Mouse (Mus musculus): ENCODE data around the gene Sc5d. TPM values are rescaled to one million over a fixed set of nuclear protein-coding genes. Genes with fewer than 3 reads are reported as not detected.

The Sc5d gene
- polyA plus RNA-seq, 1 experiment from 2014 or later, result 60.7 TPM

DNA sequence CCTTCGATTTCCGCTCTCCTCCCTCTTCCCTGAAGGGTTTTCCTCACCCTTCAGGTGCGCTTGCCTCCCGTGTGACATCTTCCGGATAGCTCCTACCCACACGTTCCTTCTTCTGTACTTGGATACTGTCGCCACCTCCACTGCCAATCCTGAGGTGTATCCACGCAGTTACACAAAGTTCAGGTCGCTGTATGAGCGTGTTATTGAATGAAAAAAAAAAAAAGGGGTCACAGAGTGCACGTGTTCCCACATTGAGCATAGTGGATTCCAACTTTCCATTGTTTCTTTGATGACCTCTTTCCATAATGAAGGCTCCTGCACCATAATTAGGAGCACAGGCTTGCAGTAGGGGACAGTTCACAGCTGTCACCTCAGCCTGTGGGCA is 11.7 kb upstream of the Sc5d start:
- Histone ChIP-seq H3K36me3 (no peaks in the 10 kb centered on the region), H3K9ac (replicated peaks) (no peak overlapping the region), H3K9me3 (no peaks in the 10 kb centered on the region), H3K4me1 (replicated peaks) (no peaks in the 10 kb centered on the region), H3K27ac (no peak overlapping the region), H3K4me3 (replicated peaks) (no peak overlapping the region), H3K27me3 (no peaks in the 10 kb centered on the region), H3K4me2 (replicated peaks) (no peak overlapping the region)
- 70% methylated on average over 11 of the region's 11 CpGs for WGBS
- ATAC-seq, result no peak

DNA sequence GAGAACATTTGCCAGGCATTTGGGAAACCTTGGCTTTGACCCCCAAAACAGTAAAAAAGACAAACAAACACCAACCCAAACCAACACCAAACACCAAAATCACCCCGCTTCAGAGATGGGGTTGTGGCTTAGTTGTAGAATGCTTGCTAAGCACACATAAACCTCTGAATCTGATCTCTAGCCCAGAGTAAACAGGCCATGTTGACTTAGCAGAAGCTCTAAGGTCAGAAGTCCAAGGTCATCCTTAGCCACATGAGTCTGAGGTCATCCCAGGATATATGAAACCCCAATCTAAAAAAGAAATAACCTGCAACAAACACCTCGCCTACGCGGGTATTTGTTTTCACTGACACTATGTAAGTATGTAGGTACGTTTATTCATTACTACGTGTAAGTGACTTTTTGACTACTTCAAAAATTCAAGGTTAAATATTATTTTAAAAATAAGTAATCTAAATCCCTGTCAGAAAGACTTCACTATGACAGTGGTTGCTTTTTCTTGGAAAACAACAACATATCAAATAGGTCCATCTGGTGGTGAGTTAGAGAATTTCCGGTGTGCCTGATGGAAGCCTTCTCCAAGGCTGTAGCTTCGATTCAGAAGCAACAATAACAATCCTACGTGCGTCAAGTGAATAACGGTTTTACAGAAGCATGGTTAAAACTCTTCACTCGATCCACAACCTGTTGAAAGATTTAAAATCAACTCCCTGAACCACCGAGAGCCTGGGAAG is 11.1 kb upstream of the Sc5d start:
- 62% methylated on average over 13 of the region's 13 CpGs for WGBS
- Histone ChIP-seq H3K27ac (no peak overlapping the region), H3K4me1 (replicated peaks) (no peaks in the 10 kb centered on the region), H3K9ac (replicated peaks) (no peak overlapping the region), H3K27me3 (no peaks in the 10 kb centered on the region), H3K4me3 (replicated peaks) (no peak overlapping the region), H3K9me3 (no peaks in the 10 kb centered on the region), H3K4me2 (replicated peaks) (no peak overlapping the region), H3K36me3 (no peaks in the 10 kb centered on the region)
- no peak for ATAC-seq

DNA sequence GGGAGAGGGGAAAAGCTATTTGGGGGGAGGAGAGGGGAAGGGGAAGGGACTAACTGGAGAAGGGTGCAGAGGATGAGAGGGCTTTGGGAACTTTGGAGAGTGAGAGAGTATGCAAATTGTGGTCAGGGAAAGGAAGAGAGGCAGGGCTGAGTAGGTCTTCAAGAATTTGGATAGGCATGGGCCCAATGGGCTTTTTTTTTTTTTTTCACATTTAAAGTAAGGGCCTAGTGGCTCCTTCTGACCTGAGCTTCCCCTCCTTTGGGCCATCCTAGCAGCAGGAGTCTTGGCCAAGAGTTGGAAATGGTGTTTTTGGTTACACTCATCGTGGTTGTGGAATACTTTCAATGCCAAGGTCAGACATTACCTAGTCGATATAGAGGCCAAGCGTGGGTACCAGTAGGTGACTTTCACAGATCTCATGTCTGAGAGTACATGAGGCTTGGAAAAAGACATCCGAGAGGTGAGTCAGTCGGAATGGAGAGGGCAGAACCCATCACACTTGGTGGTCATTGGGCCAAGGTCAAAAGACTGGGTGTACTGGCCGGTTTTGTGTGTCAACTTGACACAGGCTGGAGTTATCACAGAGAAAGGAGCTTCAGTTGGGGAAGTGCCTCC is 9.7 kb upstream of the Sc5d start:
- no peaks in the 10 kb centered on the region for H3K4me1 ChIP-seq (replicated peaks)
- H3K4me3 ChIP-seq (replicated peaks), result no peak overlapping the region
- H3K36me3 ChIP-seq, result no peaks in the 10 kb centered on the region
- 92% methylated on average over 6 of the region's 6 CpGs for WGBS
- no peak overlapping the region for H3K4me2 ChIP-seq (replicated peaks)
- H3K27ac ChIP-seq, result no peak overlapping the region
- ATAC-seq, result no peak
- no peaks in the 10 kb centered on the region for H3K27me3 ChIP-seq
- H3K9me3 ChIP-seq, result no peaks in the 10 kb centered on the region
- no peak overlapping the region for H3K9ac ChIP-seq (replicated peaks)

DNA sequence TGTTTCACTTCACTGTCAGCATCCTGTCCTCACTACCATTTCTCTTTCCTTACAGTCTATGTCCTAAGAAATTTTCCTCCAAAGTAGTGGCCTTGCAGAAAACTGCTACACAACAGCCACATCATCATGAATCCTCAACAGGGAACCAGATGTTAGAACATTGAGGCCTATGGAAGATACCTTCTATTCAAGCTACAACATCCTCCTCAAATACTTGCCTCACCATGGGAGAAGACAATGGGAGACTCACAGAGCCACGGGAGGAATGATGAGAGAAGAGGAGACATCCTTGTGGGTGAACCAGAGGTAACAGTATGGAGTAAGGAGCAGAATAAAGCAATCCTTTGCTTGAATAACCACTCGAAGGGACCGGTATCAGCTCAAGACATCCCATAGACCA is 9.1 kb upstream of the Sc5d start:
- Histone ChIP-seq H3K4me2 (replicated peaks) (no peak overlapping the region), H3K27me3 (no peaks in the 10 kb centered on the region), H3K36me3 (no peaks in the 10 kb centered on the region), H3K9ac (replicated peaks) (no peak overlapping the region), H3K27ac (no peak overlapping the region), H3K4me3 (replicated peaks) (no peak overlapping the region), H3K9me3 (no peaks in the 10 kb centered on the region), H3K4me1 (replicated peaks) (no peaks in the 10 kb centered on the region)
- 85% methylated on average over 3 of the region's 3 CpGs for WGBS
- ATAC-seq, result no peak

- no peaks in the 10 kb centered on the region for H3K36me3 ChIP-seq
- no peaks in the 10 kb centered on the region for H3K4me1 ChIP-seq (replicated peaks)
- H3K27me3 ChIP-seq, result no peaks in the 10 kb centered on the region
- no peak overlapping the region for H3K27ac ChIP-seq
- no peak overlapping the region for H3K4me3 ChIP-seq (replicated peaks)
- no peaks in the 10 kb centered on the region for H3K9me3 ChIP-seq
- no peak overlapping the region for H3K9ac ChIP-seq (replicated peaks)
- no peak for ATAC-seq
- WGBS, result 72% methylated on average over 4 of the region's 4 CpGs
- H3K4me2 ChIP-seq (replicated peaks), result no peak overlapping the region
Observed at GRCm38 (mm10) chr9:42272690-42273089, 8.6 kb upstream of the Sc5d start.

DNA sequence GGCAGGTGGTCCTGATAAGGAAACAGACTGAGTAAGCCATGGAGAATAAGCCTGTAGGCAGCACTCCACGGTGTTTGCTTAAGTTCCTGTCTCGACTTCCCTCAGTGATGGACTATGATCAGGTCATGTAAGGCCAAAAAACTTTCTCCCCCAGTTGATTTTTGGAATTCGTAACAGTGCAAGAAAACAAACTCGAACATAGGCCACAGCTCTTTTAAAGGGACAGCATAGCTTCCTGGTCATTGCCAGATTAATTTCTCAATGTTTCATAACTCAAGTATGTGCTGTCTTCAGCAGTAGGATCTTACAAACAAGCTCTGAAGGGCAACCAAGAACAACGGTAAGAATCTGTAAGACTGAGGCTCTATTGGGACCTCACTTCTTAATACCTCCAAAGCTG is 7.4 kb upstream of the Sc5d start:
- Histone ChIP-seq H3K4me1 (replicated peaks) (no peaks in the 10 kb centered on the region), H3K27me3 (no peaks in the 10 kb centered on the region), H3K9ac (replicated peaks) (no peak overlapping the region), H3K36me3 (no peaks in the 10 kb centered on the region), H3K4me2 (replicated peaks) (no peak overlapping the region), H3K27ac (no peak overlapping the region), H3K4me3 (replicated peaks) (no peak overlapping the region), H3K9me3 (no peaks in the 10 kb centered on the region)
- 79% methylated on average over 5 of the region's 5 CpGs for WGBS
- ATAC-seq, result no peak

DNA sequence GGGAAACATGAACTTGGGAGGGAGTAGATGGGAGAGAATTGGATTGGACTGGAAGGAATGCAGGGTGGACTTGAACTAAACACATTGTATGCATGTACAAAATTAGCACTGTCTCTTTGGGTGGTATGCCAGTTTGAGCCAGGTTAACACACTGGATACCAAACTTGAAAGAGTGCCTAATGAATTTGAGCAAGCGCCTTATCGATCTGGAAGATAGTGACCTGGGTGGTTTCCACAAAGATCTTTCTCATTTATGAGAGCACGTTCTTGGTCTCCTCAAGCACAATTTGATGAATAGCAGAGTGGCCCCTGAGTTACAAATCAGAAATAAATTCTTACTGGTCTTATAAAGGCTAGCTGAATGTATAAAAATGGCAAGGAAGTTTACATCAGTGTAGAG is 6.6 kb upstream of the Sc5d start:
- 96% methylated on average over 3 of the region's 3 CpGs for WGBS
- Histone ChIP-seq H3K27me3 (no peaks in the 10 kb centered on the region), H3K9ac (replicated peaks) (no peak overlapping the region), H3K4me2 (replicated peaks) (no peak overlapping the region), H3K36me3 (no peaks in the 10 kb centered on the region), H3K4me3 (replicated peaks) (no peak overlapping the region), H3K4me1 (replicated peaks) (no peaks in the 10 kb centered on the region), H3K9me3 (no peaks in the 10 kb centered on the region), H3K27ac (no peak overlapping the region)
- ATAC-seq, result no peak

DNA sequence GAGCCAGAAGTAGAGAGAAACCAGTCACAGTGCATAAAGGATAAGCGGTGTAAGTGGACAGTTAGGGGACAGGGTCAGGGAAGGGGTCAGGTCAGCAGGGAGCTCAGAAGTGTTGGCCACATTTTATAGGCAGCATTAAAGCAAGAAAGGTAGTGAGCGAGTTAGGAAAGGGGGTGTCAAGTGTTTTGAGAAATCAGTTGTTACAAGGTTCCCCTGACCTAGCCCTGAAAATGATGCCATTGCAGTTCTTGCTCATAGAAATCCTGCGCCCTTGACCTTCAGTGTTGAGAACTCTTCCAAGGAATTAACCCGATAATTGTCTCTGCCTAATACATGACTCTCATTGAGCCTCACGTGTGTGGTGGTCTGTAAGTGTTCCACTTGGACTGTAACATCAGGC is 6.0 kb upstream of the Sc5d start:
- Histone ChIP-seq H3K27ac (no peak overlapping the region), H3K4me3 (replicated peaks) (no peak overlapping the region), H3K9me3 (no peaks in the 10 kb centered on the region), H3K36me3 (no peaks in the 10 kb centered on the region), H3K9ac (replicated peaks) (no peak overlapping the region), H3K4me2 (replicated peaks) (no peak overlapping the region), H3K27me3 (no peaks in the 10 kb centered on the region), H3K4me1 (replicated peaks) (peaks cover 4% of the 10 kb centered on the region)
- WGBS, result 91% methylated on average over 5 of the region's 5 CpGs
- ATAC-seq, result no peak

DNA sequence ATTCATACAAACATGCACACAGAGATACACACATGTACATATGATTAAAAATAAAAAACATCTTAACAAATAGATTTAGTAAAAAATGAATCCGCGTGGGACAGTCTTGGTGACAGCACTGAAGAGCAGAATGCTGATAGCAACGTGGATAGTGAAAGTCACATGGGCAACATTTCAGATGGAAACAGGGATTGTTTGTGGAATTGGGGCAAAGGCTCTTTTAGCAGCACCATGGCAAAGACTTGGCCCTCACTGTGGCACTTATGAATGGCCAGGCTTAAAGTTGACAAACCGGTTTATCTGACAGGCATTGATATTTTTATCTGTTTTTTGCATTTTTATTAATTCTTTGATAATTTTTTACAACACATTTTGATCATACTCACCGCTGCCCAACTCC is 4.3 kb upstream of the Sc5d start:
- Histone ChIP-seq H3K27ac (no peak overlapping the region), H3K9ac (replicated peaks) (no peak overlapping the region), H3K36me3 (no peaks in the 10 kb centered on the region), H3K4me1 (replicated peaks) (peaks cover 13% of the 10 kb centered on the region), H3K9me3 (no peaks in the 10 kb centered on the region), H3K4me3 (replicated peaks) (no peak overlapping the region), H3K27me3 (no peaks in the 10 kb centered on the region), H3K4me2 (replicated peaks) (no peak overlapping the region)
- no peak for ATAC-seq
- 83% methylated on average over 5 of the region's 5 CpGs for WGBS

GRCm38 (mm10) chr9:42265309-42265708 is 1.3 kb upstream of the Sc5d start:
- Histone ChIP-seq H3K4me2 (replicated peaks) (peak overlapping the region; percentile 64), H3K27ac (no peak overlapping the region), H3K27me3 (no peaks in the 10 kb centered on the region), H3K9ac (replicated peaks) (no peak overlapping the region), H3K9me3 (no peaks in the 10 kb centered on the region), H3K36me3 (0 out of 2 replicates have a peak, but pooled peaks cover 6% of the 10 kb centered on the region), H3K4me3 (replicated peaks) (no peak overlapping the region), H3K4me1 (replicated peaks) (peaks cover 39% of the 10 kb centered on the region)
- 93% methylated on average over 4 of the region's 4 CpGs for WGBS
- ATAC-seq, result no peak

GRCm38 (mm10) chr9:42263709-42264111 is 346 bp downstream of the Sc5d start:
- peak overlapping the region; percentile 64 for H3K4me2 ChIP-seq (replicated peaks)
- H3K27me3 ChIP-seq, result no peaks in the 10 kb centered on the region
- H3K9me3 ChIP-seq, result no peaks in the 10 kb centered on the region
- peak overlapping the region; percentile 91 for H3K27ac ChIP-seq
- ATAC-seq, result peak; percentile 77
- H3K36me3 ChIP-seq, result peaks cover 18% of the 10 kb centered on the region
- WGBS, result 0% methylated on average over 18 of the region's 18 CpGs
- peak overlapping the region; percentile 72 for H3K4me3 ChIP-seq (replicated peaks)
- H3K4me1 ChIP-seq (replicated peaks), result peaks cover 39% of the 10 kb centered on the region
- peak overlapping the region; percentile 85 for H3K9ac ChIP-seq (replicated peaks)

- H3K36me3 ChIP-seq, result peaks cover 49% of the 10 kb centered on the region
- H3K9me3 ChIP-seq, result no peaks in the 10 kb centered on the region
- H3K9ac ChIP-seq (replicated peaks), result 0 out of 2 replicates have a peak overlapping the region, but pooled peaks have one; percentile 24
- no peak for ATAC-seq
- no peak overlapping the region for H3K27ac ChIP-seq
- WGBS, result 89% methylated on average over 5 of the region's 5 CpGs
- H3K4me2 ChIP-seq (replicated peaks), result no peak overlapping the region
- H3K4me1 ChIP-seq (replicated peaks), result peaks cover 39% of the 10 kb centered on the region
- no peaks in the 10 kb centered on the region for H3K27me3 ChIP-seq
- H3K4me3 ChIP-seq (replicated peaks), result no peak overlapping the region
Observed at GRCm38 (mm10) chr9:42260481-42260880, 3.6 kb downstream of the Sc5d start.

- no peak for ATAC-seq
- Histone ChIP-seq H3K9me3 (no peaks in the 10 kb centered on the region), H3K4me2 (replicated peaks) (no peak overlapping the region), H3K27me3 (no peaks in the 10 kb centered on the region), H3K9ac (replicated peaks) (no peak overlapping the region), H3K4me1 (replicated peaks) (no peaks in the 10 kb centered on the region), H3K36me3 (peaks cover 24% of the 10 kb centered on the region), H3K4me3 (replicated peaks) (no peak overlapping the region), H3K27ac (no peak overlapping the region)
- 86% methylated on average over 6 of the region's 6 CpGs for WGBS
Observed at GRCm38 (mm10) chr9:42249112-42249511, 14.9 kb downstream of the Sc5d start.
